Mouse (Mus musculus): ENCODE measurements around the gene Map3k20.

Map3k20 gene

DNA sequence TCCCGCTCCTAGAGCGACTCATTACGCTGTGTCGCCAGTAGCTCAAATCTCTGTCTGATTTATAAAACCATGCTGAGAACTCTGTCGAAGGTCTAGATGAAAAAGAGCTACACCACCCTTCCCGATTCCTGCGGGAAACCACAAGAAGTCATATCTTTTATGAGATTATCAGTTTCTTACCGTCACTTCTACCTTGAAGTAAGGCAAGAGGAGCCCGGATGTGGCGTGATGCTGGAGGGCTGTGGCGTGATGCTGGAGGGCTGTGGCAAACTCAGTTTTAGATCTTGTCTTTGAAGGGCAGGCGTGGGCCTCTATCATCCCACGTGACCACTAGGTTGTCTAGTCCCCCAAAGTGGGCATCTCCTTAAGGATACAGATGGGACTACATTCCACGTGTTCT is 3.5 kb upstream of the Map3k20 start:
- DNase-seq = peak; percentile 63

DNA sequence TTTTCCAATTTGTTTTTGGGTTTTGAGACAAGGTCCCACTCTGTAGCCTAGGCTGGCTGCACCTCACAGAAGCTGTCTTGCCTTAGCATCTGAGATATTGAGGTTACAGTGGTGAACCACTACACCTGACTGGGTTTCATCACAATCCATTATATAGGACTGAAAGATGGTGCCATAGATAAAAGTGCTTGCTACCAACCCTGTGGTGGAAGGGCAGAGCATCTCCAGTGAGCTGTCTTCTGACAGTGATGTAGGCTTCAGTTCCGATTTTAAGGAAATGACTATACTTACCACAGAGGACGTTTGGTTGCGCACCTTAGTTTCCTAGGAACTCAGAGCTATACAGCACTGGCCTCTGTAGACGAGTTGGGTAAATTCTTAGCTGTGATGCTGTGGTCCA is 2.7 kb upstream of the Map3k20 start:
- no peak for DNase-seq

DNA sequence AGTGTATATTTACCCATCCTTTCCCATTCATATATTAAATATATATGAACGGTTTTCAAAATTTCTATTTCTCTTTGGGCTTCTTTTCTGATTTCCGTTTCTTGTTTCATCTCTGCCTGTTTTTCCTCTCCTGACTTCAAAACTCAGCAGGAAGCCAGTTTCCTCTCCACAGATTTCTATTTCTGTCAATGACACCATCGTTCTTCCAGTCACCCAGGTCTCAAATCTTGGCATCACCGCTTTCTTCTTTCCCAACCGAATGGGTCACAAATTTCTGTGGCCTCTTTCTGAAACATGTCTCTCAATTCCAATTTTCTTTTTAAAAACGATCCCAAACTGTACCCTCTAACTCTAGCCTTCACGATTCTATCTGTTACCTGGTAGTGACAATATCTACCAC is 748 bp upstream of the Map3k20 start:
- DNase-seq = no peak

DNA sequence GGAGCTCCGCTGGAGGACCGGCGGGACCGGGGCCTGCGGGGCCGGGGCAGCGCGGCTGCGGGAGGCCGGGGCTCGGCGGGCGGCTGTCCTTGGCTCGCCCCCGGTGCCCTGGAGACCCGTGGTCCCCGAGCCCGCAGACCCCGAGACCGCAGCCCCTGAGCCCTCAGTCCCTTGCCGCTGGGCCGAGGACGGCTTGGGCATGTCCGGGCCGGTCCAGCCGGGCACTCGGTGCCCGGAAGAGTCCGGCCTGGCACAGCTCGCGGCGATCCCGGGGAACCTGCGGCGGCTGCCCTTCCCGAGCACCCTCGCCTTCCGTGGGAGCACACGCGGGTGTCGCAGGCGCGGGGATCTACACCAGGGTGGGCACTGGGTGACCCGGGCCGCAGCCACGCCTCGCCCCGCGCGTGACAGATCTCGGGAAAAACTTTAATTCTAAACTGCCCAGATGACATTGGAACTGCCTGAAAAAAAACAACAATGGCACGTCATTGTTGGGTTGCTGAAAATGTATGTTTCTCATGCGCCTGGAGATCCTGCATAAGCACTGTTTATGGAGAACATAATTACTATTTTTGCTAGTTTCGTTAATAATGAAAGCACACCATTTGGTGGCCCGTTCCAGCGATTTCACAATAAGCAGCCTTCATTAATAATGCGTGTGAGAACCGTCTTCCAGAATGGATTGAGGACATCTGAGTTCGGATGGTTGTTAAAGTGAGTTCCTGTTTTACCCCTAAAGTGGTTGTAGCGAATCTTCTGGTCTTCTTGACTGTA is 638 bp downstream of the Map3k20 start:
- DNase-seq = no peak

DNA sequence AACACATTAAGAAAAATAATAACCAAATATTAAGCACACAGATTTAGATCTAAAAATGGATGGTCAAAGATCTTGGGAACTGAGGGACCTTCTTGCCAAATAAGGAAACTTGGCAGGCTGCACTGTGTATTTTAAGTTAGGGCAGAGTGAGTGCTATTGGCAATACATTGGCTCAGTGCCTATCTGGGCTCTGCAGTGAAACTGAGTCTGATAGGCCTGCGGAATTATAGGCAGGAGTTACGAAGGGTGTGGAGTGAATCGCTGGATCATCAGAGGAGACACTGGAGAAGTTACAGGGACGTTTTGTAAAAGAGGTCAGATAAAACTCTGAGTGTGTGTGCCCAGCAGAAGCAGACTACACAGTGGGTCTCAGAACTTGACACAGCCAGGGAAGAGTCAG is 1.7 kb downstream of the Map3k20 start:
- no peak for DNase-seq

DNA sequence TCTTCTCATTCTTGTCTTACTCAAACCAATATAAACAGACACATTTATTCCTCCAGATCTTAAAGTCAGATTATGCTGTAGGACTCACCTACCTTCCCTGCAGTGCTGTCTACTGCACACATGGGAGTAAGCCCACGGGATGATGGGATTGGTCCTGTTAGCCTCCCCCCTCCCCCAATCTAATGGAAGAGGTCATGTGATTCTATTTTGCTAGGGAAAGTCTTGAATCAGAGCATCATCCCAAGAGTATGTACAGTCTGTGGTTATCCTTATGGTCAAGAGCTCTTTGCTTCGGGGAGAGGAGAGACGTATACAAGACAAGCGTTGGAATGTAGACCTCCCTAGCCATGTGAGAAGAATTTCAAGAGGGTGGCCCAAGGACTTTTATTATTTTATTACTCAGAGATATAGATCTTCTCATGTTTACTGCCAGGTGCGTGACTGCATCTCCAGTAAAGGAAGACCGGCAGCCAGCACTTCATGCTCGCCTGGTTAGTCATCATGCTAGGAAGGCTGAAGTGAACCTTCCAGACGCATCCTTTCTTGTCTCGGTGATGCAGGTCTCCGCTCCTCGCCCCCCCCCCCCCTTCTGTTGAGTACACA is 3.6 kb downstream of the Map3k20 start:
- no peak for DNase-seq

DNA sequence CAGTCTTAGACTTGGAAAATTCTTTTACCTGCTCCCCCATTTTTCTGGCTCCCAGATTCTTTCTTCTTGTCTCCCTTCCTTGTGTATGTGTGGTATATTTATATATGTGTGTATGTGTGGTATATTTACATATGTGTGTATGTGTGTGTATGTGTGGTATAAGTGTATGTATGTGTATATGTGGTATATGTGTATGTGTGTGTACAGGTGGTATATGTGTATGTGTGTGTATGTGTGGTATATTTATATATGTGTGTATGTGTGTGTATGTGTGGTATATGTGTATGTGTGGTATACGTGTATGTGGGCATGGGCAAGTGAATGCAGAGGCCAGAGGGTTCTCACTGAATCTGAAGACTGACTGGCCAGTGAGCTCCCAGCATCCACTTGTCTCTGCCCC is 5.7 kb downstream of the Map3k20 start:
- no peak for DNase-seq

DNA sequence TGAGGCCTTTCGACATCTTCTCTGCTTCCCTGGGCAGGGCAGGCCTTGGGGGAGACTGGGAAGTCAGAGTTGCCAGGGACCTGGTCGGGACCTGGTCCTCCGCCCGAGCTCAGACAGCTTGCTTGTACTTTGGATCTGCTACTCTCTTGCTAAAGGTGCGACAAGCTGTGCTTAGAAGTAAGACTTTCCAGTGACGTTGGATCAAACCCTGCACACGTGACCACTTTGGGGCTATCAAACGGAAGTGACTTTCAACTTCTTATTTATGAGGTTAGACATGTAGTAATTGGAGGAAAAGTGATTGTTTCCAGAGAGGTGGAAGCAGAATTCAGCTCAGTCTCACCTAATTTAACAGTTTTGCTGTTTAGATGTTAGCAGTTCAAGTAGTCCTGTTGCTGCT is 7.1 kb downstream of the Map3k20 start:
- DNase-seq = no peak

DNA sequence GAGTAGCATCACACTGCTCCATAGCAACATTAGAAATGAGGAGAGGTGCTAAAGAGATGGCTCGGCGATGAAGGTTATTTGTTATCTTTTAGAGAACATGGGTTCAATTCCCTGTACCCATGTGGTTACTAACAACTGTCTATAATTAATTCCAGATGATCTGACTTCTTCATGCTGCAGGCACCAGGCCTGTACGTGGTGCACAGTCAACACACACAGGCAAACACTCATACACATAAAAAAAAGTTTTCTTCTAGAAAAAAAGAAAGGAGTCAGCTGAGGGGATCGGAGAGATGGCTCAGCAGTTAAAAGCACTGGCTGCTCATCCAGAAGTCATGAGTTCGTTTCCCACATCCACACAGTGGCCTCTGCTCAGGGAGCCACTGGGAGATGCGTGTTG is 9.6 kb downstream of the Map3k20 start:
- no peak for DNase-seq

DNA sequence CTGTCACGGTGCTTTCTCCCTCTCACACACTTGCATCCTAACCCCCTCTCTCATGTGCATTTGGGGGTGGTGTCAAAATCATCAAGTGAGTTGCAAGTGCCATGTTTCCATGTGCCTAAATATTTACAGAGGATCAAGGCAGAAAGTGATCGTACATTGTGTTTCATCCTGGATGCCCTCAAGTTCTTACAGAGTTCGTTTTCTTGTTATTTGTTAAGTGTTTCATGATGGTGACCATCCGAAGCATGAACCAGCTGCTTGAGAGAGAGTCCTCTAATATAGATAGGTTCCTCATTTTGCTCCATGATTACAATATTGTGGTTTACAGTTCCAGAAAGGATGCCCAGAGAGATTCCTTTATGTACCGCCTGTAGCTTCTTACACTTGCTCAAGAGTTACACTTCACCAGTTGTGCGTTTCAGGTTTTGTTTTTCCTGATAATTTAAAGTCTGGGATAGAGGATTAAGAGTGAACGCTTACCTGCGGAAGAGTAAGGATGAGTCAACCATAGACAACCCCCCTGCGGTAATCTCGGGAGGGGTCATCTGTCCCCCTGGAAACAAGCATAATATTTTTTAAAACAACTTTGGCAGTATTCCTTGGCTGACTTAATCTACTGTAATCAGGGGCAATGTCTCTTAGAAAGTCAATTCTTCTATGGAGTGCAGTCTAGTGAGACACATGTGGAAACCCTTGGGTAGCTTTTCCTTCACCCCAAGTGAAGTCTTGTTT is 11.7 kb downstream of the Map3k20 start:
- DNase-seq = no peak

DNA sequence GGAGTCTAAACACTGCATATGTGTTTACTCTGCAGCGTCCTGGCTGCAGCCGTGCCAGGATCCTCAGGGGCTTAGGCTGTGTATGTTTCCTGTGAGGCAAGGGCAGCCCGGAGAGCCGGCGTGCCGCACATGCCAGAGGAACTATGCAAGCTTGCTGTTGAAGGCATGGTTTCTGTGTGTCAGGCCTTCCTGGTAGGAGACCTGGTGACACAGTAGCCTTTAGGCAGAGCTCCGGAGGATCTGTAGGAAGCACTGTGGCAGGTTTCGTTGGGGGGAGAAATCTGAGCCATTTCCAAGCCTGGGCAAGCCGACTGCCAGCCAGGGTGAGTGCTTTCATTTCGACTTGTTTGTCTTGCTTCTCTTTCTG is 12.3 kb downstream of the Map3k20 start:
- no peak for DNase-seq

DNA sequence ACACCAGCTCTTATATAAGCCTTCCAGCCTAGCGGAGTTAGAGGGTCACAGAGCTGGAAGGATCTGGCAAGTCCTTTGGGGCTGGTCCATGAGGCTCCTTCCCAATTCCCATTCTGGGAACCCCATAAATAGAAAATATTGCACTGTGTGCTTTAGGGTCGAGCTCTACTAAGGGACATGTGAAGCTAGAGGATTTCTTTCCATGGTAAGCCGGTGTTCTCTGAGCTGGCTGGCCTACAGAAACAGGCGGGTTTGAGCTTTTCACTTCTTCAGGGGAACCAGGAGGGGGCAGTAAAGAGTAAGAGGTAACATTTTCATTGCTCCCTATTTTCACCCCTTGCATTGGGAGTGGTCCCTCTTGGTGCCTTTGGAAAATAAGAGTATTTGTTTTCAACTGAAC is 13.0 kb downstream of the Map3k20 start:
- peak; percentile 31 for DNase-seq

DNA sequence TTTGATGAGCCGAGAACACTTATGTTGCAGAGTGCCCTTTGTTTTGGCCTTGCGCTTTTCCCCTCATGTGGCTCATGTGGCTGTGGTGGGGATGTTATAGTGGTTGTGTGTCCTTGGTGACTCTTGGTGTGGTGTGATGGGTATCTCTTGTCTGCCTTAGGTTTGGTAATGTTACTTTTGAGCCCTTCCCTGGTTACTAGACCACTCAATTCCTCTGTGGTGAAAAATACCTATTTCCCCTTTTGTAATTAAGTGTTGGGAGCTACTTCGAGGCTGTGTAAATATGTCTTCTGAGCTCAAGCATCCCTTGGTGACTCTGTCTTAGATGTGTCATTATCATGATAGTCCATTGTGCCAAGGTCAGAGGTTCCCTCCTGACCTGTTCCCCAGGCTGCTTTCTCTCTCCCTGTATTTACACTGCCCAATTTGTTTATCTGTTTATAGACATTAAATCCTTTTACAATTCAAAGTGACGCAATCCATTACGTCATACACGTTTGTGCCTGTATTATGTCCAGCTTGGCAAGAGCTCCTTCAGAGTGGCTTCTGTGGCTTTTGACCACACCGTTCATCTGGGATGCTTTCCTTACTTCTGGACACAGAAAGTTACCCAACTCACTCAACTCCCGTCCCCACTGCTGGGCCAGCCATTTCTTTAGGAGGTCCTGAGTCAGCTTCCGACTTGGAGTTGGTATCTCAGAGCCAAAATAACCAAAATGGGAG is 15.9 kb downstream of the Map3k20 start:
- no peak for DNase-seq

DNA sequence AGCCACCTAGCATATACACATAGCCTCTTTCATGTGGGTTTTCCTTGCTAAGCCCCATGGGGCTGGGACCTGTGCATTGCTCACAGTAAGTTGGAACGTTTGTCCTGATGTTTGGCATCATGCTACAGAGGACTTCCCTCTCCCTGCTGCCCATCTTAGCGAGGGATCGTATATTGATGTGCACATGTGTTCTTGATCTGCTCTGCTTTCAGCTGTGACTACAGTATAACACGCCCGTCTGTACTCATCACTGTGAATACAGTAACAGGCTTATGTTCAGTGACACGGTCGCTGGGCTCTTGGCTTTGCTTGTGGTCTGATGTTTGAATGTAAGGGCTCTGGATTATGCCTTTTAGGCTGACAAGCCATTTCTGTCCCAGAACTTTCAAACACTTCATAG is 20.3 kb downstream of the Map3k20 start:
- DNase-seq = no peak

DNA sequence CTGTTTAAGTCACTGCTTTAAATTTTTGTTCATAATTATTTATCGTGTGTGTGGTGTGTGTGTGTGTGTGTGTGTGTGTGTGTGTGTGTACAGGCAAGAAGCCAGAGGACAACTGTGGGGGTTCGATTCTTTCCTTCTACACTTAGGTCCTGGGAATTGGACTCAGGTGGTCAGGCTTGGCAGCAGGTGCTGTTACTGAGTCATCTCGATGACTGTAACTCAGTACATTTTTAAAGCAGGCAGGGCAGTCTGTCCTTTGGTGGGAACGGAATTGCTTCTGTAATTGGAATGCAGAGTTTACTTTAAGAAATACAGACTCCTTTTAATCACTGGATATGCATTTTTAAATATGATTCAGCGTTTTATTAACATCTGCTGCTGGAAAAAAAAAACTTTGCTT is 22.9 kb downstream of the Map3k20 start:
- DNase-seq = no peak

DNA sequence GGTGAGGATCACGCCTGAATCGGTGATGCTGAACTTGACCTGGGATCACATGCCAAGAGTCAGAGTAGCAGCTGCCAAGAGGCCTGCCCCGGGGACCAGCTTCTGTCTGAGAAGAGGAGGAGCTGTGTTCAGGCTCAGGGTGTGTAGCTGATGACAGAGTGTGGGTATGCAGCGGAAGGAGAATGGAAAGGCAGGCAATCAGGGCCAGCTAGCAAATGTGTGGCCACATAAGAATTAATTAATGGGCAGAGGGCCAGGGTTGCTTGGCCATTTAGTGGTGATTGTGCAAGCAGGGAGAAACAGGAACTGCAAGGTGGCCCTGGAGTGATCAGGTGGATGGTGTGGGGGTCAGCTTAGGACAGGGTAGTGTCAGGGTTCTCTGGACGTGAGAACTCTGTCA is 23.5 kb downstream of the Map3k20 start:
- no peak for DNase-seq

DNA sequence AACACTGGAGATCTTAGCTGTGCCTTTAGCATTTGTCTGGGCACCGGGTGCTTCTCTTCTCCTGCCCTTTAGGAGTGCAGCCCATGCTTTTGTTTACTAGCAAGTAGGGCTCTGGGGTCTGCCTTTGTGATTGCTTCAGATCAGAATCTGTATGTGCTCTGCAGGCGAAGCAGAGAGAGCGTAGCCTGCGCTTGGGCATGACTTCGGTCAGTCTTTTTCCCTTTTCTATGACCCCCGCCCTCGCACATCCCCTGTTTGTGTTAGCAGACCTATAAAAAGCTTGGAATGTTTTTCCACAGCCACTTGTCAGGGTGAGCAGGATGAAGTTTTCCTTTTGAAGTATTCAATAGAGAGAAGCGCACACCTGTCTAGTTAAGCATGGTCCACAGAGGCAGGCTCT is 26.0 kb downstream of the Map3k20 start:
- DNase-seq = no peak

DNA sequence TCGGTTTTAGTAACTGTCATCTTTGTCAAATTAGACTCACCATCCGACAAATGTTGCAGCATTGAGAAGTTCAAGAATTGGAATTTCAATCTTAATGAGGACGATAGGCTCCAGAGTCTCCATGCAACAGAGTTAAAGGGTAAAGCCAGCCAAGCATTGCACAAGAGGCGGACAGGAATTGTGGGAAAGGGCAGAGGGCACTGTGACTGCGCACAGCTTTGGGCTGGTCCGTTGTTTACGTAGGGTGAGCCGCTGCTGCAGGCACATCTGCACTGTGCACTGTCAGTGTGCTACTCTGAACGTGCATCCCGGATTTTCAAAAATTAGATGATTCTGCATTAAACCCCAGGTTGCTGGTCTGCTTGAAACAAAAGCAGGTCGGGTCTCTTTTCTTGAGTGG is 27.9 kb downstream of the Map3k20 start:
- DNase-seq = no peak

DNA sequence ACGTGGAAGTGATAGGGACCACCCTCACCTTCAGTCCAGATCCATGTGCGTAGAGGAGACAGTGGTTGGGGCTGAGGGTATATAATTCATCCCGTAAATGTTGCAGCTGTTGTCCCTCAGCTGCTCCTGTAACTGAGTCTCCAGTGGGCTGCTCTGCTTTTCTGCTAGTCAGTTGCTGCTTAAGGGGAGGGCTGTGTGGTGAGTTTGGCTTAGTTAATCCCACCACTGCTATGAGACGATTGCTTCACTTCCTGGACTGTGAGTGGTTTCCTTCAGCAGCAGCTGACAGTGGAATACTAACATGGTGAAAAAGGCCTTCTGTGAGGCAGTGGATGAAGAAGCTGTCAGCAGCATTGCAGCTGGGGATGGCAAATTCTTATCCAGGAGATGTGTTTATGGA is 33.0 kb downstream of the Map3k20 start:
- no peak for DNase-seq

DNA sequence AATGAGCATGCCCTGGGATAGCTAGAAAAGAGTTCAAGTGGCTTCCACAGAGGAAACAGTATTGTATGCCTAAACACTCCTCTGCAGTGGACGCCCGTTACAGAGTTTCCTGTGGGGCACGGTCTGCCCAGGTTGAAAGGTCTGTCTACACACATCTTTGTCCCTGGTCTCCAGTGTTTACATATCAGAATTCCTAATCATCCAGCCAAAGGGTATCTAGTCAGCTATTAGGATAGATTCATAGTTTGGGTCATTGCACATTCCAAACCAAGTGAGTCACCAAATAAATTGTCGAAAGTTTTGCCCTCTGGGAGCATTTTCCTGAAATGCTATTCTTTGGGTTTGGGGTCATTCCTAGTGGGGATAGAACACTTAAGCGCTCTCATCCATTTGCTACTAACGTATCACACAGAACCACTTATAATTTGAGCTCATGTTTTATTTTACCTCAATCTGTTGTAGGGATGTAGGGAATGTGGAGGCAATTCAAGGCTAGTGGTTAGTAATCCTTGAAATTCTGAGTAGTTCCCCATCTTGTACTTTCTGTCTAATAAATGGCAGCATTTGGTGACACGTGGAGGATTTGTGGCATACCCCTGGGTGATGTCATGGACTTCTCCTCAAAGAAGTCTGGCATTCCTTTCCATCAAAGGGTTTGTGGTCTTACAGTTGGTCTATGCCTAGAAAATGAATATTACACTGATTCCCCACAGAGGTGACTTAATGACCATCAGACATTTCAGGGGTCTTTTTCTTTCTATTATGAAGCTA is 33.8 kb downstream of the Map3k20 start:
- DNase-seq = no peak

DNA sequence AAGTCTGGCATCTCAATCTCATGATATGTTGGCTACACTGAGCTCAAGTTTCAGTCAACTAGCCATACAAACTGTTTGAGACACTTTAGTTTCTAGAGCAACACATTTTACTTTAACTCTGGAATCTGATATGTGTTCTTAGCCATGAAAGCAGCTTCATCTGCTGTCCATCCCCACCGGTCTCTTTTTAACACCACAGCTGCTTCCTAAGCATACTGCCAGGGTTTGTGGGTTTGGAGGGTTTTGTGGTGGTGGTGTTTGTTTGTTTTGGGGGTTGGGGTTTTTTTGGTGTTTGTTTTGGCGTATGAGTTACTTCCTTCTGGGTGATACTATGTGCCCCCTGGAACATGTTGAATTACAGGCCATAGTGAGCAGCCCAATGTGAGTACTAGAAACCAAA is 35.2 kb downstream of the Map3k20 start:
- no peak for DNase-seq

DNA sequence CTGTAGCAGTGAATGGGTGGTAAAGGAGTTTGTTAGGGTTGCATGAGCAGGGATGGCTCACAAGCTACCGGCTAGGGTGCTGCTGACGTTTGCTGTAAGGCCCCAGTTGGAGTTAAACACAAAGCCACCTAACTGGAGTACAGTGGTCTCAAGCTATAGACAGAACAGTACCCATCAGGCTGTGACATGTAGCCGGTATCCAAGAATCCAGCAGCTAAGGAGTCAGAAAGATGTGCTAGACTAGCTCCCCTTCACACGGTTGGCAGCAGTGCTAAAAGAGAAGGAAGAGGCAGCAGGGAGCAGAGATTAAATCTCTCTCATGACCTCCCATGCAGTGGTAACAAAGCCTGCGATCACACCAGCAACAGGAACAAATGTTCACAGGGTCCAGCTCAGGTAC is 36.2 kb downstream of the Map3k20 start:
- no peak for DNase-seq
